Mouse (Mus musculus): ENCODE measurements around the gene Klra1.

- TF ChIP-seq EP300 (IDR thresholded peaks at IDR 0.05; ENCODE audit: low read depth), result no peak
- no peak for TF ChIP-seq CTCF (IDR thresholded peaks at IDR 0.05; ENCODE audit: low read depth)
Observed at GRCm38 (mm10) chr6:130386750-130387149, at the start of gene Klra1.

Measured in heart, postnatal 0 days (tissue).